Mouse (Mus musculus): ENCODE data around the gene Ccl4.

The Ccl4 gene

DNA sequence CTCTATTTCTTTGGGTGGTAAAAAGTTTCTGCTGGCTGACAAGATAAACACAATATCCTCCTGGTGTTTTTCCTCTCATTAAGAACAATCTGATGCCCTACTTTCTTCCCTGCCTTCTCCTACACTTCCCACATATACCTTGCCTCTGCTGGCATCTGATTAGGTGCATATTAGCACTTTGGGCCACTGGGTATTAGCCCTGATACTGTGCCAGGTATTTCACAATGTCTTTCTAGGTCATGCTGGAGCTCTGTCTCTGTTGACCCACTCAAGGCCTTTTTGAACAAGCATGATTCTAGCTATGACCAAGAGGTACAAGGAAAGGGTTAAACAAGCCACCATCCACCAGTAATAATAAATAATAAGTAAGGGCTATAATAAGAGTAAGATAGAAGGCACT, 9.4 kb downstream of the Ccl4 start:
- DNase-seq (ENCODE audit: low read depth, low spot score) = no peak

DNA sequence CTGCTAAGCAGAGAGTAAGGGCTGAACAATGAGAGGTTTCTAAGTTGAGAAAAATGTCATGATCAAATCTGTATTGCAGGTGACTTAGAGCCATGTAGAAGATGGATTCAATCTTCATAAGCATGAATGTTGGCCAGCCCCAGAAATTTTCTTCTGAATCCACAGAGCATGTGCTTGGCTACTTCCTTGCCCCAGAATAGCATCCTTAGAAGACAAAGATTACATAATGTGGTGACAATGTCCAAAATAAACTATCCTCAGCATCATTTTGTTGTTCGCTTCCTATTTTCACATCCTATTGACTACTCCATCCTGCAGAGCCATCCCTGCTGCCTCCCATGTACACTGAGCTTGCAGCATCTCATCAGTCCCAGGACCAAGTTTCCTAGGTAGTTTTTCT, 13.3 kb downstream of the Ccl4 start:
- no peak for DNase-seq (ENCODE audit: low read depth, low spot score)

DNA sequence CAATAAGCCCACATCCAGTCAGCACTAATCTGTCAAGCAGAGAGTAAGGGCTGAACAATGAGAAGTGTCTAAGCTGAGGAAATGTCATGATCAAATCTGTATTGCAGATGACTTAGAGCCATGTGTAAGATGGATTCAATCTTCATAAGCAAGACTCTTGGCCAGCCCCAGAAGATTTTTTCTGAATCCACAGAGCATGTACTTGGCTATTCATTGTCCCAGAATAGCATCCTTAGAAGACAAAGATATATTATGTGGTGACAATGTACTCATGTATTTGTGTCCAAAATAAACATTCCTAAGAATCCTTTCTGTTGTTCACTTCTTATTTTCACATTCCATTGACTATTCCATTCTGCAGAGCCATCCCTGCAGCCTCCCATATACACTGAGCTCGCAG, 27.5 kb downstream of the Ccl4 start:
- DNase-seq (ENCODE audit: low read depth, low spot score) = no peak

DNA sequence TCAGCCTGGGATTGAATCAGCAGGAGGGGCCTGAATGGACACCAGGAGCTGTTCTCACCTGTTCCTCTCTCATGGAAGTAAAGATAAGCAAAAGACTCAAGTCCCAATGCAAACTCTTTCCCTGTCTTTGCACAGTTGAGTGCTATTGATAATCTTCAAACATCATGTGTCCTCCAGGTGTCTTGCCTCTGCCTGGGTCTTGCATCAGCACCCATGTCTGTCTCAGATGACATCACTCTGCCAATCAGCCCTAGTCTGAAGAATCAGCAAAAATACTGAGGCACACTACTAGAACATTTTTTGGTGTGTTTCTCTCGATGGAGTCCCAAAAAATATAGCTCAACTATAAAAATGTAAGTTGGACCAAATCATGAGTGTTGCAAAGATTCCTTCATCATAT, 29.6 kb downstream of the Ccl4 start:
- DNase-seq (ENCODE audit: low read depth, low spot score) = no peak

DNA sequence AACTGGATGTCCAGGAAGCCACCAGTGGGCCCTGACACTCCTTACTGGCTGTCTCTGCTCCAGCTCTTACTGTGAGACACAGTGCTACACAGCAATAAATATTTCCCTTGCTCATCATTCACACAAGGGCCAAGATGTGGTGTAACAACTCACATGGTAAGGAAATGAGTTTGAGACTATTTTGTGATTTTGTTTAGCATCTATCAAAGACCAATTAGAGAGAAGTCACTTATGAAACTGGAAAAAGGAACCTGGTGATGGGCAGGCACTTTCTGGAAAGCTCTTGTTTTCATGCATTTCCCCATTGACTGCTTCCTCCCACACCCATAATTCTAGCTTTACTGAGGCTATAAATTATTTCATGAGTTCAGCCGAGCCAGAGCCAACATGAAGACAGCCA, 41.3 kb downstream of the Ccl4 start, which contains the start of gene Wfdc17:
Gene Wfdc17 (plus strand): TSS at position 287 of the 400 bp plus-strand sequence.
- no peak for DNase-seq (ENCODE audit: low read depth, low spot score)

DNA sequence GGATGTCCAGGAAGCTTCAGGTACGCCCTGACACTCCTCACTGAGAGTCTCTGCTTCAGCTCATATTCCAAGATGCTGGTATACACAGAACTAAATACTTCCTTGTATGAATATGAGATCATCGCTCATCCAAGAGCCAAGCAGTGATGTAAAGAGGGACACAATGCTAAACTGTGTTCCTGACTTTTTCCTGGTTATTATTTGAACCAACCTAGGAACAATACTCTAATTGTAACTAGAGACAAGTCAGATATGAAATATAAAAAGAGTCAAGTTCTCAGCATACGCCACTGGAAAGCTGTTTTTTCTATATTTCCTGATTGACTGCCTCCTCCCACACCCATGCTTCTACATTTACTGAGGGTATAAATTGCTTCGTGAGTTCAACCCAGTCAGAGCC, 46.3 kb downstream of the Ccl4 start, which contains the start of gene Wfdc18:
Gene Wfdc18 (plus strand): TSS at position 301 of the 400 bp plus-strand sequence.
- no peak for DNase-seq (ENCODE audit: low read depth, low spot score)

DNA sequence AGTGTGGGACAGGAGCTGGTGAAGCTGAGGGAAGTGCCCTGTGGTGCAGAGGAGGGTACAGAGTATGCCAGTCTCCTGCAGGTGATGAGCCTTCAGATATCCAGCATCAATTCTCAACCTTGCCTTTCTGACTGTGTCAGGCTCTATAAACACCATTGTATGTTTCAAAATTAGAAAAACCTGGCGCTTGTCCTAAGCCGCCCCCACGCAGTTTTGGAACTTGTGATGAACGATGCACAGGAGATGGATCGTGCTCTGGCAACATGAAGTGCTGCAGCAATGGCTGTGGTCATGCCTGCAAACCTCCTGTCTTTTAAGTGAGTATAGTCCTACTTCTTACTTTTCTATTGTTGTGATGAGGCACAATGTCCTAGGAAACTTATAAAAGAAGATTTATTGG, 47.3 kb downstream of the Ccl4 start:
- no peak for DNase-seq (ENCODE audit: low read depth, low spot score)

DNA sequence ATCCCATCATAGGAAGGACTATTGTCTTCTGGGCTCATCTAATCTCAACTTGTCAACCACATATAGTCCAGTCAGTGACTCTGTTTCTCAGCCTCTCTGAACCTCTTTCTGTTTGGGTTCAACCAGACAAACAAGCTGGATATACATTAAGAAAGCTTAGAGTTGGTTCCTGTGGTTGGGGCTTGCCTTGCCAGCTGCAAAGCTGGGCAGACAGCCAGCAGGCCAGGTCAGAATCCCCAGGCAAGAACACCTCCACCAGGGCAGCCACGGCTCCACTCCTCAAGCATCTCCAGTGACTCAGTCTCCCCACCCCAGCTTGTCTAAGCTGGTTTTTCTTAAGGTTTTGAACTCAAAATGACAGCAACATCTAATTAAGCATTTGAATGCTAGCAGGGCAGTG, 50.3 kb downstream of the Ccl4 start:
- DNase-seq (ENCODE audit: low read depth, low spot score) = no peak

DNA sequence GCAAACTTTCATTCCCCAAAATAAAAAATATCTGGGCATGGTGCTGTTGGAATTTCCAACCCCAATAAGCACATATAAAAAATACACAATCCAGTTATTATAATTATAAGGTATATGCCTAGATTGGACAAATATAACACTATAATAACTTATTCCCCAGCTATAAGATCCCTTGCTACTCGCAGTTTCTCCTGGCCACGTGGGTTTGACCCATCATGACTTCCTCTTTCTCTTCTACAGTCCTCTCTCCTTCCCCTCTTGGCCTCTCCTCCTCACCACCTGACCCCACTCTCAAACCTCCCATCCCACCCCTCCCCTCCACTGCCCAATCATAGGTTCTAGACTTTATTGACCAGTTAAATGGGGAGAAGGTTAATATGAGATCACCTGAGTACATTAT, 51.5 kb downstream of the Ccl4 start:
- DNase-seq (ENCODE audit: low read depth, low spot score) = no peak
